Mouse (Mus musculus) heart, postnatal 25 days (tissue): ENCODE results near the gene Polg2. TPM values are rescaled to one million over a fixed set of nuclear protein-coding genes. Genes with fewer than 3 reads are reported as not detected.
A peak's percentile ranks its signal among the peaks of the same experiment; 100 is the strongest.
"Not testable (repeated sequence)": the region's sequence is repeated elsewhere in the genome, so short reads cannot be mapped to it uniquely, and the experiment has no call there.

Experiments
- DNase-seq: peaks from one replicate; pipeline ENCODE4 v3.0.0; 2022; ENCODE audit warnings: low spot score
- intact Hi-C: fragments of 180-260 bp; cut with DNase I; formaldehyde crosslinking; loops from one replicate; pipeline ENCODE4 v1.15.1; 2025
- microRNA-seq: library from miRNA; unstranded; fragments of <30 nt; microRNA quantifications from one replicate; pipeline ENCODE4 v1.2.0, GENCODE M21; 2022
- total RNA-seq, 2 experiments: library from RNA; stranded (reverse); gene quantifications; 2 replicates each; pipeline ENCODE4 v1.2.3; 2021

Polg2 gene
- total RNA-seq, 2 experiments from 2014 or later, result 4.2 to 4.9 TPM

DNA sequence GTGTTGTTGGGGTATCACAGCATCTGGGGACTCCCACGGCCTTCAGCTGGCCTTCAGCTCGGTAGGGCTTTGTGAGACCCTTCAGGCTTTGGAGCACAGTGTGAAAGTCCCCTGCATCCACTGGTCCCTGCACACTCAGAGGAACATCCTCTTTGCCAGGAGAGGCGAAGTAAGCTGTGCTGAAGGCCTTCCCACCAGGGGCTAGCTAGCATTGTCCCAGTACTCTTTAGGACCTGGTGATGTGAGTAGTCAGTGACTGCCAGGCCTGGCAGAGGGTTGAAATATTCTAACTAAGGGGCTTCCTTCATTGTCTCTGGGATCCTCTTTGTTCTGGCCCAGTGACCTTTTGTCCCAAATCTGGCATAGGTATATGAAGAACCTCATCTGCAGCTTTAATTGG is 42.7 kb downstream of the Polg2 start:
- intact Hi-C loops, result loop anchor here (2.0 to 5.0 kb wide), 2 partner anchors 26 to 39 kb away; no protein-coding TSS in a partner anchor
- DNase-seq, result no peak

- no peak for DNase-seq
- intact Hi-C loops, result no loop called here
Observed at GRCm38 (mm10) chr11:106730714-106731113, 48.6 kb downstream of the Polg2 start.

- intact Hi-C loops, result no loop called here
- no peak for DNase-seq
Observed at GRCm38 (mm10) chr11:106729656-106730055, 49.7 kb downstream of the Polg2 start.

DNA sequence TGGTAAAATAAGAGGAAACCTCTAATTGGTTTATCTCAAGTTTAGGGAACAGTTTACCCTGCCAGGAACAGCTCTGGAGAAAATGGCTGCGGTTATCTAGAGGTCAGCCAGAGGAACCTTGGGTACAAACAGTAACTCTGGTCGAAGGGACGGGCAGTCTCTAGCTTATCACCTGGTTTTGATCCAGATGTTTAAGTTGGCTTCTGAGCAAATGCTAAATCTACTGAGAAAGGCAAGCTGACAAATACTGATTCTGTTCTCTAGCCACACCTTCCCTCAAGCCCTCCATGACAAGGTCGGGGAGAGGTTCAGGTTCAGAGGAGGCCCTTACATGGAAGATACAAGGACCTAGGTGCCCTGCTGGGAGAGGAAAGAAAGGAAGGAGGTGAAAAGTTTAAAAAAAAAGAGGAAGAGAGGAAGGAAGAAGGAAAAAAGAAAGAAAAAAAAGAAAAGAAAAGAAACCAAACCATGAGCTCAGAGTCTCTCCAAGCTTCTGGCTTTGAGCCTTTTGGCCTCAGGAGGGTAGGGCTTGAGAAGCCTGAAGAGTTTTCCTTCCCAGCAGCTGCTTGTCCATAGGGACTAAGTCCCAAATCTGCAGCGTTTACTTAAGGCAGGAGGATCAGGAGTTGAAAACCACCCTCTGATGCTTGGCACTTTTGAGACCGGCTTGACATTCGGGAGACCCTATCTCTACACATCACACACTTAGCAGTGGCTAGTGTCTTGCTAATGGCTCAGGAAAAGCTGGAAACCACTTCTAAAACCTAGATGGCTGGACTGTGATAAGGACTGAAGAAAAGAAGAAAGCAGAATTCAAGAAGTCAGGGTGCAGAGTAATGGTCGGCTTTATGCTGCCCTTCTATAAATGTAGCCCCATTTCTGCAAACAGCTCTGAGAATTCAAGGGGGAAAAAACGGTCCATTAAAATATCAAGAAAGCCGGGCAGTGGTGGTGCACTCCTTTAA is 50.7 kb downstream of the Polg2 start:
- peak; percentile 35 for DNase-seq

GRCm38 (mm10) chr11:106727967-106728366 is 51.4 kb downstream of the Polg2 start:
- intact Hi-C loops, result no loop called here

More for the DNA sequence above, 50.7 kb downstream of the Polg2 start:
- intact Hi-C loops, result no loop called here

DNA sequence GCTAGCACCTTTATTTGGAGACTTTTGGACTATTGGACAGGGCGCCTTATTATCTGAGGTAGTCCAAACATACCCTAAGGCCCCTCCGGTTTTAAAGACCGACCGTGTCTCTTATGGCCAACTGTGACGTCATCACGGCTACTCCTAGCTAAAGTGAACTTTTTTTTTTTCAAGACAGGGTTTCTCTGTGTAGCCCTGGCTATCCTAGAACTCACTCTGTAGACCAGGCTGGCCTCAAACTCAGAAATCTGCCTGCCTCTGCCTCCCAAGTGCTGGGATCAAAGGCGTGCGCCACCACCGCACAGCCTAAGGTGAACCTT is 54.5 kb downstream of the Polg2 start:
- intact Hi-C loops, DNase-seq: not testable (repeated sequence)

More at GRCm38 (mm10) chr11:106727967-106728366, 51.4 kb downstream of the Polg2 start:
- no peak for DNase-seq

DNA sequence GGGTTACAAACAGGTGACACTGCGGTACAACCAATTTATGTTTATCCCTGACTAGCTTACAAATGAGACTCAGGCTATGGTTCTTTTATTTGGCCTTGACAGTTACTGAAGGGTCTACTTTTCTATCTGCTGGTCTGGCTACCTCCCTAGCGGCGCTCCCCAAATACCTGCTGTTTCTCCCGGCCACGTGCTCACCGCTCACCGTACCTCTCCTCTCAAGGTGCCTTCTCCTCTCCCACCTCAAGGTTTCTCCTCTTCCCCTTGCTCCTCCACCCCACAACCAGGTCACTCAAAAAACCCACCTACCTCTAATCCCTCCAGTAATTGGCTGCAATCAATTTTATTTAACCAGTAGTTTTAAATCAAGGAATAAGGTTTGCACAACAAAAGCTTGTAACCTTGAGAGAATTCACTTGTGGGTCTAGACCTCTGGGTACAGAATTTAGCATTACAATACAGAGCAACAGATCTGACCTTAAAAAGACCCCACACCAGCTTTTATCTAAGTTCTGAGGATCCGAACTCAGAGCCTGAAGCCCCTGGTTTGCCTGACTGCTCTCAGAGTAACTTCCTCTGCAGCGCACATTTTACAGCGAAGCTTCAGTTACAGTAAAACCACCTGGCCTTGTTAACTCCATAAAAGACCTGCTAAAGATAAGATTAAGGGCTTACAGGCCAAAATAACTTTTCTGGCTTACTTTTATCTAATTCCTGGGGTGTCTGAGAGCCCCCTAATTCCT is 55.0 kb downstream of the Polg2 start:
- no peak for DNase-seq
- intact Hi-C loops, result no loop called here

DNA sequence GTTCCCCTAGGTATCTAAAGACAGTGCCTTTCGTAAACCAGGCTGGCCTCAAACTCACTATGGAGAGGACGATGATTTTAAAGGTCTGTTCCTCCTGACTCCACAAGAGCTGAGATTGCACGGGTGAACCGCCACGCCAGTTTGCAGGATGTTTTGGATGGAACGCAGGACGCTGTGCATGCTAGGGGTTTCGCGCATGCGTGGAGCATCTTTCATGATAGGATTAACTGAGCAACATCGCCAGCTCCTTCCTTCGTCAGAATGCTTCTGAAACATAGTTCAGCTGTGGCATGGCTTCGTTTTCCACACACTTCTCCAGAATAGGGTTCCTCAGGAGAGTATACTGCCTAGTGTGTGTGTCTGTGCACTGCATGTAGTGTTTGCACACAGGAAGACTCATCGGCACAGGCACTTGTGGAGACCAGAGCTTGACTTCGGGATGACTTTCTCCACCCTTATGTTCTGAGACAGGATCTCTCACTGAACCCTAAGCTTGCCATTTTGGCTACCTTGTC is 55.7 kb downstream of the Polg2 start:
- no peak for DNase-seq
- intact Hi-C loops, result no loop called here

GRCm38 (mm10) chr11:106722831-106723361 is 56.4 kb downstream of the Polg2 start:
- intact Hi-C loops, result no loop called here
- DNase-seq, result peak; percentile 71

- DNase-seq, result no peak
- intact Hi-C loops, result no loop called here
Observed at GRCm38 (mm10) chr11:106720379-106720778, 59.0 kb downstream of the Polg2 start.

Small RNAs within 50 kb of the gene (microRNA-seq; reads per million reads assigned to microRNA genes)
- gene Gm25994 (not detected), gene Mir3064 (16.1 reads per million, percentile 32 among the genes with 10 or more reads in this experiment)

Other genes starting within 250 kb of the Polg2 start
- gene Tex2, start 166.1 kb downstream of the Polg2 start, total RNA-seq, result 10 to 100 TPM; 45.5 to 46.7 TPM
- 100 to 1,000 TPM; 127 to 139 TPM for gene Pecam1, start 28.9 kb downstream of the Polg2 start, total RNA-seq
- 1 to 10 TPM; 1.1 to 1.6 TPM for gene Milr1, start 28.3 kb downstream of the Polg2 start, total RNA-seq
- gene Ddx5, start 9.6 kb upstream of the Polg2 start, total RNA-seq, result 100 to 1,000 TPM; 310 to 351 TPM
- gene Cep95, start 9.7 kb upstream of the Polg2 start, total RNA-seq, result 1 to 10 TPM; 5.9 to 7.3 TPM
- gene Smurf2, start 141.2 kb upstream of the Polg2 start, total RNA-seq, result 10 to 100 TPM; 35.4 to 41.0 TPM
- 10 to 100 TPM; 69.0 to 75.5 TPM for gene Kpna2, start 220.0 kb upstream of the Polg2 start, total RNA-seq
- gene 1810010H24Rik, start 246.1 kb upstream of the Polg2 start, total RNA-seq, result 1 to 10 TPM; 2.3 TPM